Mouse (Mus musculus) stomach, embryonic 14.5 days (tissue): ENCODE measurements at regions not wholly inside any gene's neighbourhood (a gene's known extent, or its start where the extent isn't known, plus 50 kb on each side); places are given as distances from the start of the nearest gene placed in this dataset.
A peak's percentile ranks its signal among the peaks of the same experiment; 100 is the strongest.

Experiments used
- ATAC-seq: fragments of 200-750 bp; cut with Nextera tagmentation; 2 replicates; pipeline ENCODE4 v1.8.0; 2017; ENCODE audit warnings: low read depth, moderate TSS enrichment; ENCODE audit not compliant: insufficient number of reproducible peaks, insufficient read depth, low FRiP score
- H3K27ac ChIP-seq: fragments of 300-500 bp; sonication (generic); 2 replicates; pipeline ENCODE4 v1.5.1; 2014; ENCODE audit warnings: mild to moderate bottlenecking, low read length, moderate library complexity, mixed read lengths
- H3K27me3 ChIP-seq: fragments of 300-500 bp; sonication (generic); 2 replicates; pipeline ENCODE4 v1.6.1; 2014; ENCODE audit warnings: low read length, control low read depth, mixed read lengths; ENCODE audit not compliant: control insufficient read depth, insufficient read depth
- H3K36me3 ChIP-seq: fragments of 300-500 bp; sonication (generic); 2 replicates; pipeline ENCODE4 v1.6.1; 2014; ENCODE audit warnings: mild to moderate bottlenecking, control low read depth, low read length, moderate library complexity, mixed read lengths; ENCODE audit not compliant: control insufficient read depth, insufficient read depth
- H3K4me1 ChIP-seq: fragments of 300-500 bp; sonication (generic); 2 replicates; pipeline ENCODE4 v1.6.1; 2014; ENCODE audit warnings: low read length, control low read depth, mixed read lengths; ENCODE audit not compliant: control insufficient read depth, insufficient read depth
- H3K4me2 ChIP-seq: fragments of 300-500 bp; sonication (generic); replicated peaks from 2 replicates; pipeline ENCODE4 v1.6.1; 2014; ENCODE audit warnings: low read depth, low read length, control low read depth
- H3K4me3 ChIP-seq: fragments of 300-500 bp; sonication (generic); 2 replicates; pipeline ENCODE4 v1.5.1; 2014; ENCODE audit warnings: low read depth, low read length, control low read depth
- H3K9ac ChIP-seq: fragments of 300-500 bp; sonication (generic); replicated peaks from 2 replicates; pipeline ENCODE4 v1.6.1; 2014; ENCODE audit warnings: low read depth, mild to moderate bottlenecking, control low read depth, low read length, moderate library complexity, mixed read lengths
- H3K9me3 ChIP-seq: fragments of 300-500 bp; sonication (generic); 2 replicates; pipeline ENCODE4 v1.6.1; 2016; ENCODE audit warnings: low read depth, low read length, control low read depth; ENCODE audit not compliant: control insufficient read depth
- WGBS: fragments of 180-500 bp; shearing (Covaris S2); extraction: QIAGEN DNeasy Blood & Tissue Kit; methylation state at CpG from one replicate; pipeline ENCODE4 v1.1.7; 2014; 5-methylcytosine and 5-hydroxymethylcytosine counted together

DNA sequence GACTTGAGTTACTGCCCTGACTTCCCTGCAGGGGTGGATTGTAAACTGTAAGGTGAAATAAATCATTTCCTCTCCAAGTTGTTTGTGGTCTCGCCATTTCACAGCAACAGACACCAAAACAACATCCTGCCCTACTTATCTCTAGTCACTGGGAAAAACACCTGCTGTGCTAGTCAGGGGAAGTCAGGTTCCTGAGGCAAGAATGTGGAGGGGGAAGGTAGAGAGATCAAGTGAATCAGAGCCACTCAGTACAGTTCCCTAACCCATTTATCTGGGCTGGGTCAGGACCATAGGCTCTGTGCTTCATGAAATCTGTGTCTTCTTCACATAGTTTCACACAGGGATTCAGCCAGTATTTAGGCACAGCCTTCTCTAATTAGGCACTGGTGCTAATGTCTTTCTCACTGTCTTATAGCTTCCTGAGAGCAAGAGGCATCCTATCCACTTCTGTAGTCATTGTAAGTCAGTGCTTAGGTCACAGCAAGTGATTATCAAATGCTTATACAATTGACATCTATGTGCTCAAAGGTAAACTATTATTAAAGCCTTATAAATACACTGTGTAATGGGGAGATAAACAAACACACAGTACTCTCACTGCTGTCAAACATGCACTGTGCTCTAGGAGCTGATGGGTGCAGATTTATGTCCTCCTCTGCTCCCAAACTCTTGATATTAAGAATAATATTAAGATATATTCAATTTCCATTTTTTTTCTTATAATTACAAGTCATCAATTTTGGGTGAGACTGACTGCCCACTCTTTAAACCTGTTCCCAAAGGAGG lies 487.4 kb upstream of the Marcks start:
- no peak overlapping the region for H3K9ac ChIP-seq
- H3K4me1 ChIP-seq = no peaks in the 10 kb centered on the region
- no peak overlapping the region for H3K4me3 ChIP-seq
- WGBS = 43% methylated on average over 1 of the region's 1 CpGs
- no peaks in the 10 kb centered on the region for H3K36me3 ChIP-seq
- no peak overlapping the region for H3K27ac ChIP-seq
- H3K4me2 ChIP-seq = no peak overlapping the region
- ATAC-seq = no peak
- H3K27me3 ChIP-seq = no peaks in the 10 kb centered on the region
- no peaks in the 10 kb centered on the region for H3K9me3 ChIP-seq

DNA sequence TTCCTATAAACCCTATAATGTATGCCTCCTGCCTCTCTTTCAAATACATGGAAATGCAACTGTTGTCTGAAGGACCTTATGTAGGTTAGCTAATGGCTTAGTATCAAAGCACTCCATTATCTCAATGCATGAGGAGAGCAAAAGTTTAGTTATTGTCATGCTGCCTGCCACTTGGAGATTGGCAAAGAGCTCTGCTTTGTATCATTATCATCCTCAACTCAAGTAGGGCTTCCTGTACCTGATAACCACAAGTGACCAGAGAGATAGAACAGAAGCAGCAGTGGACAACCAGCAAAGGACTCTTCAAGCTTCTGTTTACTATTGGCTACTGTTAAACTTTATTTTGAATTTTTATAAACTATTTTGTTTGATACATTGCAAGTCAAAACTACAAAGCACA lies 484.3 kb upstream of the Marcks start:
- no peaks in the 10 kb centered on the region for H3K36me3 ChIP-seq
- no peaks in the 10 kb centered on the region for H3K27me3 ChIP-seq
- no peak for ATAC-seq
- H3K4me3 ChIP-seq = no peak overlapping the region
- no peaks in the 10 kb centered on the region for H3K4me1 ChIP-seq
- H3K4me2 ChIP-seq = no peak overlapping the region
- H3K9ac ChIP-seq = no peak overlapping the region
- no peaks in the 10 kb centered on the region for H3K9me3 ChIP-seq
- no peak overlapping the region for H3K27ac ChIP-seq

DNA sequence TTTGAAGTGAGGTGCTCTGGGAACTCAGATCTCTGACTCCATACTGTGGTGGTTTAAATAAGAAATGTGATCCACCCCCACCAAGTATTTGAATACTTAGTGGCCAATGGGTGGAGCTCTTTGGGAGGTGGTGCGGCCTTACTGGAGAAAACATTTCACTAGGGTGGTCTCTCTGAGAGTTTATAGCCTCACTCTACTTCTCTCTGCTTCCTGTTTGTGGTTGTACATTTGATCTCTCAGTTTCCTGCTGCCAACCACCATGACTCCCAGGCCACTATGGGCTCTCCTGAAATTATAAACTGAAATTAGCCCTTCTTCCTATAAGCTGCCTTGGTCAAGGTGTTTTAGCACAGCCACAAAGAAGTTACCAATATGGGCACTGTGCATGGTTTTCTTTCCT lies 479.9 kb upstream of the Marcks start:
- no peak overlapping the region for H3K4me2 ChIP-seq
- no peaks in the 10 kb centered on the region for H3K36me3 ChIP-seq
- no peak overlapping the region for H3K4me3 ChIP-seq
- no peaks in the 10 kb centered on the region for H3K27me3 ChIP-seq
- H3K9me3 ChIP-seq = no peaks in the 10 kb centered on the region
- no peak overlapping the region for H3K9ac ChIP-seq
- H3K4me1 ChIP-seq = no peaks in the 10 kb centered on the region
- no peak for ATAC-seq
- 77% methylated on average over 1 of the region's 1 CpGs for WGBS
- H3K27ac ChIP-seq = no peak overlapping the region

DNA sequence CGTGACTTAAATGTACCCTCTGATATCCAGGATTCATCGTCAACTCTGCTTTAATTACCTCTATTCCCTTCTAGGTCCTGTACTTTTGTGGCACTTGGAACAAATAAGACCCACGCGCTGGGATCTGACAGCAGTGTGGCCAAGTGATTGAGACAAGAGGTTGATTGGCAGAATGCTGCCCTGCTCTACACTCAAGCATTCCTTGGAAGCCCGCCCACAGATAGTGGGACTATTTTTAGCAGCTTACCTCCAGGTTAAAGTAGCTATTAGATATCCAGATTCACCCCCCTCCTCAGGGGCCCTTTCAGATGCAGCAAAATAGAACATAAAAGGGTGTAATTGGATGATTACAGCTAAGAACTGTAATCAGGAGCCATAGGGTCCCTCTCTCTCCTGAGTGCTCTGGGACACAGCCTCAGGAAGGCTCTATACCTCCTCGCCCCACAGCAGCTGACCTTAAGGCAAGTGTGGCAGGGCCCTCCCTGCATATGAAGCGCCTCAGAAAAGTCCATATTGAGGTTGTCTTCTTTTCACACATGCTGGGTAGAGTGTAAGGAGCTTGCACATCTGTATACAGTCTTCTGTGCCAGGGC lies 479.1 kb upstream of the Marcks start:
- no peaks in the 10 kb centered on the region for H3K4me1 ChIP-seq
- H3K9me3 ChIP-seq = no peaks in the 10 kb centered on the region
- no peak overlapping the region for H3K4me2 ChIP-seq
- no peaks in the 10 kb centered on the region for H3K36me3 ChIP-seq
- ATAC-seq = no peak
- H3K27me3 ChIP-seq = no peaks in the 10 kb centered on the region
- no peak overlapping the region for H3K9ac ChIP-seq
- H3K27ac ChIP-seq = no peak overlapping the region
- 81% methylated on average over 7 of the region's 7 CpGs for WGBS
- H3K4me3 ChIP-seq = no peak overlapping the region

DNA sequence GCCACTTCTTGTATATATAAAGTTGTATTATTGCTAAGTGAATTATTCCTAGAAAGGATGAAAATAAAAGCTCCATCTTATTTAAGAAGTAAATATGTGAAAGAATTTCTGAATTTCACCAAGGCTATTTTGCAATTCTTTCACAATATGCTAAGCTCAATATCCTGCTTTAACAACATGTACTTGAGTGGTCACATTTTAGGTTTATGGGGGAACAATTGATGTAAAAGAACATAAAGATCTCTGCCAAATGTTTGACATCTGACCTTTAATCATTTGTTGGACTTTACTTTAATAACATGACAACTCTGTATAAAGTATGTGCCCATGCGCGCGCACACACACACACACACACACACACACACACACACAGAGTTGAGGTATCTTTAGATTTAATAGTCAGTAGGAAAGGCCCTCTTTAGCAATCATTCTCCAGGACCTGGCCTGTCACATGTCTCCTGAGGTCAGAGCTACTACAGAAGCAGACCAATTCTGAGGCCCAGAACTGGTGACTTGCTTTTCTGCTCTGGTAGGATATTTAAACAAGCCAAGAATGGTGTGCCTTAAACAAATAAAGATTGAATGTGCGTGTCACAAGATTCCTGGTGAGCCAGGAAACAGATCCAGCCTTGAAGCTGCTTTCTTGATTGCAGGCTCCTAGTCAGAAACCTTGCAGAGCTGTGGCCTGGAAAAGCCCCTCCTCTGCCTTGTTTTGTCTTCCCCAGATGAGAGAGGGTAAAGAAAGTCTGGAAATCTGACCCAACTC lies 477.4 kb upstream of the Marcks start:
- H3K4me1 ChIP-seq = no peaks in the 10 kb centered on the region
- H3K27me3 ChIP-seq = no peaks in the 10 kb centered on the region
- no peak overlapping the region for H3K4me3 ChIP-seq
- no peak overlapping the region for H3K4me2 ChIP-seq
- ATAC-seq = 0 out of 2 replicates have a peak, but pooled peaks have one; percentile 63
- H3K36me3 ChIP-seq = no peaks in the 10 kb centered on the region
- no peaks in the 10 kb centered on the region for H3K9me3 ChIP-seq
- H3K27ac ChIP-seq = peak overlapping the region; percentile 13; the same call in 1 of the 2 replicates
- H3K9ac ChIP-seq = no peak overlapping the region
- 32% methylated on average over 4 of the region's 4 CpGs for WGBS

DNA sequence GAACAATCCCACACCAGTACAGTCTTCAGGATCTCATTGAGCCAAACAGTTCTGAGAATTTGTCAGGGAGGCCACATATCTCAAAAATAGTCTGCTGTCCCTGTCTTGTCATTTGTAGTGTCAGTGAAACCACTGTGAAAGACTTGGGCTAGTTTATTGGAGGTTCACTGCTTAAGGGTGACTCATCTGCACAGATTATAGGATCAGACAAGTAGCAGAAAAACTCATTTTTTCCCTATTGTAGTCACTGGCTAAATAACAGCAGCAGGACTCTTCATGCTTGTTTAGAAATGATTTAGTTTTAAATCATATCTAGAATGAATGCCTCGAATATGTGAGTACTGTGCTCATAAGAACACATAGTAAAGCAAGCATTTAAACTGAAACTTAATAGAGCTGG lies 475.2 kb upstream of the Marcks start:
- H3K27me3 ChIP-seq = no peaks in the 10 kb centered on the region
- no peak overlapping the region for H3K9ac ChIP-seq
- 62% methylated on average over 1 of the region's 1 CpGs for WGBS
- H3K4me2 ChIP-seq = no peak overlapping the region
- H3K4me1 ChIP-seq = no peaks in the 10 kb centered on the region
- no peaks in the 10 kb centered on the region for H3K9me3 ChIP-seq
- ATAC-seq = no peak
- no peak overlapping the region for H3K27ac ChIP-seq
- H3K36me3 ChIP-seq = no peaks in the 10 kb centered on the region
- H3K4me3 ChIP-seq = no peak overlapping the region

DNA sequence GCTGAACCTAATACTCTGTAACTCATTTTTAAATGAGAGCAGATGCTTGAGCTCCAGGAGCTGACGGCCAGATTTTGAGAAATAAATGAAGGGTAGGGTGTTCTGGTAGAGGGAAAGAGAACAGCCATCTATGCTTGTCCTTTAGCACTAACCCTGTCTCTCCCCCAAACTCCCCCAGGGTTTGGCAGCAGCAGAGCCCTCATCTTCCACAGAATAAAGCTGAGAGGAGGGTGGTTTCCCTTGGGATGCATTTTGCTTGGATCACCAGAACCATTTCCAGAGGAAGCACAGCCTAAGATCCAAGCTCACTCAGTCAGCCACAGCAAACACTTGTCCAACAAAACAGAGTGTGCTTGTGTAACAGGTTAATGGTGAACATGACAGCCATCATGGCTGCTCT lies 464.8 kb upstream of the Marcks start:
- Histone ChIP-seq H3K27me3 (no peaks in the 10 kb centered on the region), H3K27ac (peak overlapping the region; percentile 79), H3K4me1 (no peaks in the 10 kb centered on the region), H3K9ac (no peak overlapping the region), H3K9me3 (no peaks in the 10 kb centered on the region), H3K36me3 (no peaks in the 10 kb centered on the region), H3K4me2 (no peak overlapping the region), H3K4me3 (no peak overlapping the region)
- ATAC-seq = no peak
- WGBS = 28% methylated on average over 1 of the region's 1 CpGs

DNA sequence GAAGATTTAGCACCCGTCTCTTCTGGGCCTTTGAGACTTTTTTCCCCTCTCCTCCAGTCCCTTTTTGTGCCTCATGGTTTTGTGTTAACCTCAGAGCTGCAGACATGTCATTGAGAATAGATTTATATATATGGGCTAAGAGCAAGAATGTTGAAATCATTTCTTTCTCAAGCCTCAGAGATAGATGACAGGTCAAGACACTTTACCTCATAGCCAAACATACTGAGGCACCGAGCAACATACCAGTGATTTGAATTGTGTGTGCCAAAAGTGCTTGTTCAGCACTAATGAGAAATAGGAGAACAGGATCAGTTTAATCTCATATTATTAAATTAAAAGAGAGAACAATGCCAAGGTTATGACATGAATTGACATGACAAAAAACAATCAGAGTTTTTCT lies 464.2 kb upstream of the Marcks start:
- ATAC-seq = no peak
- no peaks in the 10 kb centered on the region for H3K4me1 ChIP-seq
- no peak overlapping the region for H3K27ac ChIP-seq
- no peaks in the 10 kb centered on the region for H3K27me3 ChIP-seq
- WGBS = 38% methylated on average over 2 of the region's 2 CpGs
- no peak overlapping the region for H3K4me2 ChIP-seq
- H3K9ac ChIP-seq = no peak overlapping the region
- H3K9me3 ChIP-seq = no peaks in the 10 kb centered on the region
- no peaks in the 10 kb centered on the region for H3K36me3 ChIP-seq
- no peak overlapping the region for H3K4me3 ChIP-seq
